Mouse (Mus musculus) myocyte (in vitro differentiated cells): ENCODE measurements around the gene Tnpo2. TPM values are rescaled to one million over a fixed set of nuclear protein-coding genes. Genes with fewer than 3 reads are reported as not detected.

Experiments used
- H3K27me3 ChIP-seq: one replicate; pipeline ENCODE4 v1.6.1; 2011; ENCODE audit not compliant: control insufficient read depth, insufficient read depth, insufficient read length
- H3K36me3 ChIP-seq: one replicate; pipeline ENCODE4 v1.6.1; 2011; ENCODE audit not compliant: control insufficient read depth, insufficient read depth
- H3K4me2 ChIP-seq: one replicate; pipeline ENCODE4 v1.6.1; 2011; ENCODE audit warnings: low read depth, control low read depth
- H3K4me3 ChIP-seq: one replicate; pipeline ENCODE4 v1.5.1; 2011; ENCODE audit warnings: mild to moderate bottlenecking, control low read depth, moderate library complexity
- H3K79me2 ChIP-seq: one replicate; pipeline ENCODE4 v1.6.1; 2011; ENCODE audit not compliant: control insufficient read depth, insufficient read depth
- H3ac ChIP-seq: one replicate; pipeline ENCODE4 v1.6.1; 2011; ENCODE audit not compliant: control insufficient read depth, insufficient read length
- CEBPB ChIP-seq: IDR thresholded peaks from 2 replicates; pipeline ENCODE4 v1.6.1; 2011; ENCODE audit warnings: mild to moderate bottlenecking, moderate library complexity; ENCODE audit not compliant: poor library complexity, insufficient read depth, severe bottlenecking
- E2F4 ChIP-seq: IDR thresholded peaks from one replicate; pipeline ENCODE4 v1.6.1; 2011; ENCODE audit warnings: mild to moderate bottlenecking, control low read depth, moderate library complexity; ENCODE audit not compliant: insufficient read depth
- MAX ChIP-seq: IDR thresholded peaks from one replicate; pipeline ENCODE4 v1.6.1; 2011; ENCODE audit warnings: low read depth, mild to moderate bottlenecking, control low read depth
- MYOD1 ChIP-seq, 3 experiments: IDR thresholded peaks; one replicate each; pipeline ENCODE4 v1.6.1; 2011; ENCODE audit warnings: control low read depth in 2 of 3, low read depth in 2 of 3, mild to moderate bottlenecking in 2 of 3, moderate library complexity in 1 of 3; ENCODE audit not compliant: insufficient read length in 2 of 3, control insufficient read depth in 1 of 3
- MYOG ChIP-seq, 3 experiments: IDR thresholded peaks; one replicate each; pipeline ENCODE4 v1.6.1; 2011; ENCODE audit warnings: control low read depth in 2 of 3, low read depth in 2 of 3, mild to moderate bottlenecking in 2 of 3; ENCODE audit not compliant: insufficient read length in 2 of 3, control insufficient read depth in 1 of 3, insufficient read depth in 1 of 3
- POLR2A ChIP-seq: IDR thresholded peaks from one replicate; pipeline ENCODE4 v1.6.1; 2011; ENCODE audit warnings: low read depth, mild to moderate bottlenecking, control low read depth, moderate library complexity; ENCODE audit not compliant: insufficient read length
- POLR2AphosphoS2 ChIP-seq: IDR thresholded peaks from one replicate; pipeline ENCODE4 v1.6.1; 2011; ENCODE audit warnings: low read depth, control low read depth; ENCODE audit not compliant: insufficient read length
- REST ChIP-seq: IDR thresholded peaks from one replicate; pipeline ENCODE4 v1.6.1; 2011; ENCODE audit warnings: mild to moderate bottlenecking, control low read depth, moderate library complexity; ENCODE audit not compliant: insufficient read depth, insufficient read length
- SRF ChIP-seq: IDR thresholded peaks from one replicate; pipeline ENCODE4 v1.6.1; 2011; ENCODE audit warnings: low read depth; ENCODE audit not compliant: control insufficient read depth, insufficient read length
- TCF12 ChIP-seq: IDR thresholded peaks from one replicate; pipeline ENCODE4 v1.6.1; 2011; ENCODE audit warnings: mild to moderate bottlenecking, control low read depth; ENCODE audit not compliant: poor library complexity, insufficient read depth, severe bottlenecking
- TCF3 ChIP-seq: IDR thresholded peaks from one replicate; pipeline ENCODE4 v1.6.1; 2011; ENCODE audit warnings: low read depth, control low read depth; ENCODE audit not compliant: insufficient read length
- USF1 ChIP-seq: IDR thresholded peaks from one replicate; pipeline ENCODE4 v1.6.1; 2011; ENCODE audit warnings: low read depth, mild to moderate bottlenecking, control low read depth, moderate library complexity
- polyA plus RNA-seq: library from polyadenylated mRNA; unstranded; fragments of >200 nt; fragmentation: generic; extraction: Trizol; gene quantifications from one replicate; pipeline ENCODE4 v1.2.1, GENCODE M21; 2012; ENCODE audit warnings: missing spikeins

The Tnpo2 gene
- polyA plus RNA-seq, 1 experiment: 46.3 TPM

DNA sequence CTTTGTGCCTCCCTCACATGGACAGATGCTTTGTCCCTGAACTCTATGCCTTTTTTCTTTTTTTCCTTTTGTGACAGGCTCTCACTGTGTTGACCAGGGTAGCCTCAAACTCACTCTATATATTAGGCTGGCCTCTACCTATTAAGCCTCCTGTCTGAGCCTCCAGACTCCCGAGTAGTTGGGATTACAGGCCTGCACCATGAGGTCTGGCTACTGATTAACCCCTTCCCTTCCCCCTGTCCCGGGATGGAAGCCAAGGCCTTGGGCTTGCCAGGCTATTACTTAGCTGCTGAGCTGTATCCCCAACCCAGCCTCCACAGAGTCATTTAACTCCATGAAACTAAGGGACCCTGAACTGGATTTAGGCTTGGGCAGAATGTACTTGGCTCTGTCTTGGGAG lies 28.5 kb downstream of the Tnpo2 start:
- no peak overlapping the region for H3K4me3 ChIP-seq
- no peak overlapping the region for H3ac ChIP-seq
- no peaks in the 10 kb centered on the region for H3K79me2 ChIP-seq
- H3K4me2 ChIP-seq: no peak overlapping the region
- no peaks in the 10 kb centered on the region for H3K27me3 ChIP-seq
- H3K36me3 ChIP-seq: no peaks in the 10 kb centered on the region
- no peak for TF ChIP-seq POLR2A
- no peak for TF ChIP-seq E2F4
- TF ChIP-seq USF1: no peak
- TF ChIP-seq MYOG (IDR thresholded peaks at IDR 0.05; ENCODE audit: control insufficient read depth in 1 of 3, insufficient read depth in 1 of 3, insufficient read length in 2 of 3, low read depth in 2 of 3): no peak
- no peak for TF ChIP-seq MYOD1 (IDR thresholded peaks at IDR 0.05; ENCODE audit: control insufficient read depth in 1 of 3, insufficient read length in 2 of 3, low read depth in 2 of 3)
- TF ChIP-seq TCF12: no peak
- no peak for TF ChIP-seq TCF3
- TF ChIP-seq SRF: no peak

DNA sequence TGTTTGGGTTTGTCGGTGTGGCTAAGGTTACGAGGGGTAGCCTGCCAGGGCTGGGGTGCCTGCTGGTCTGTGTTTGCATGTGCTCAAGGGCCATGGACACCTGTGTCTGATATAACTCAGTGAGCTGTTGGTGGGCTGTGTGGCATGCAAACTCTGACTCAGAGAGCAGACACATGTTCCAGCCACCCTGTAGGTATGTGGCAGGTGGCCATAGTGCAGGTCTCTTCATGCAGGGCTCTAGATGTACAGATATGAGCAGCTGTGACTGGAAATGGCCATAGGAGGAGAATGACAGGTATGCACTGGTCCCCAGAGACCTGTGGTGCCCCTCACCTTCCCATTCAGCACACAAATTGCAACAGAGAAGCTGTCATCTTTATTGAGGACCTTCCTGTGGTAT lies 30.4 kb downstream of the Tnpo2 start:
- TF ChIP-seq POLR2AphosphoS2: peak; percentile 26
- no peak for TF ChIP-seq TCF3
- Histone ChIP-seq H3K27me3 (no peaks in the 10 kb centered on the region), H3K4me3 (no peak overlapping the region), H3K79me2 (no peaks in the 10 kb centered on the region), H3K36me3 (no peaks in the 10 kb centered on the region), H3ac (no peak overlapping the region), H3K4me2 (no peak overlapping the region)

DNA sequence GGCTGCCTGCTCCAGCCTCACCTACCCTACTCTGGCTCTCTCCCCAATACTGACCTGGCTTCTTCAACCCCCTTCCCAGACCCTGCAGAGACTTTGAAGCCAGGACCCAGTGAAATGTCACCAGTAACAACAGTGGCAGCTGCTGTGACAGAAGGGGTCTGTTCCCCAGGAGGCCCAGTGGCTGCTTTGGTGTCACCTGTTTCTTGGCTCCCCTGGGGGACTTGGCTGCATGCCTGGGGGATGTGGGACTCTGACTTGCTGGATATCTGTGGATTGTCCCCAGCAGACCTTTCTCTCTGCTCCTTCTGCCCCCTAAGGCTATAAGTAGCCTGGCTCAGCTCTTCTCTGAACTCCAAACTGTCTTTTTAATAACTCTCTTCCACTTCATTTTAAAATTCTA lies 31.3 kb downstream of the Tnpo2 start, which contains the start of gene Gm5741:
Gm5741 (minus strand) TSS at position 1 of the 400 bp plus-strand sequence.
- Histone ChIP-seq H3K27me3 (no peaks in the 10 kb centered on the region), H3ac (no peak within 1 kb of the TSS), H3K4me2 (no peak within 1 kb of the TSS), H3K36me3 (no peaks in the 10 kb centered on the region), H3K79me2 (no peaks in the 10 kb centered on the region), H3K4me3 (no peak within 1 kb of the TSS)
- TF ChIP-seq TCF12 (no peak), TCF3 (no peak), CEBPB (no peak), E2F4 (no peak), POLR2AphosphoS2 (no peak), MYOD1 (IDR thresholded peaks at IDR 0.05; ENCODE audit: control insufficient read depth in 1 of 3, insufficient read length in 2 of 3, low read depth in 2 of 3) (no peak), SRF (no peak), MYOG (IDR thresholded peaks at IDR 0.05; ENCODE audit: control insufficient read depth in 1 of 3, insufficient read depth in 1 of 3, insufficient read length in 2 of 3, low read depth in 2 of 3) (no peak), REST (no peak), MAX (no peak), POLR2A (no peak), USF1 (no peak)

DNA sequence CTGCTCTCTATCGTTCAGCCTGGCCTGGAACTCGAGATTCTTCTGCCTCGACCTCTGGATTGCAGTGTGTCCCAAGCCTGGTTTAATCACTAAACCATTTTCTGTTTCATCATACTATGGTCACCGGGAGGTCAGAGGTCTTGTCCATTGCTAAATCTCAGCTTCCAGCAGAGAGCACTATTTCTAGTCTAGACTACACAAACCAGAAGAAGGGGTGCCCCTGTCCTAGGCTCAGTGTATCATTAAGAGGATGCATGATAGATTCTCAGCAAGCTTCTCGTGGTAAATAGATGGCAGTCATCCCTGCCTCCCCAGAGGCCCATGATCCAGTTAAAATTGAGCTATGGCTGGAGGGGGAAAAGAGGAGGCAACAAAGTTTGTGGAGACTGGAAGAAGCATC lies 34.3 kb downstream of the Tnpo2 start:
- Histone ChIP-seq H3K36me3 (peaks cover 12% of the 10 kb centered on the region), H3K4me3 (peak overlapping the region; percentile 82), H3K27me3 (no peaks in the 10 kb centered on the region), H3ac (peak overlapping the region; percentile 78), H3K79me2 (no peaks in the 10 kb centered on the region), H3K4me2 (peak overlapping the region; percentile 82)
- no peak for TF ChIP-seq TCF3
- TF ChIP-seq E2F4: no peak
- TF ChIP-seq MYOG (IDR thresholded peaks at IDR 0.05; ENCODE audit: control insufficient read depth in 1 of 3, insufficient read depth in 1 of 3, insufficient read length in 2 of 3, low read depth in 2 of 3): no peak
- TF ChIP-seq MYOD1 (IDR thresholded peaks at IDR 0.05; ENCODE audit: control insufficient read depth in 1 of 3, insufficient read length in 2 of 3, low read depth in 2 of 3): no peak
- no peak for TF ChIP-seq MAX
- TF ChIP-seq REST: no peak
- TF ChIP-seq CEBPB: no peak
- TF ChIP-seq SRF: no peak
- TF ChIP-seq POLR2A: no peak
- TF ChIP-seq USF1: no peak
- no peak for TF ChIP-seq TCF12
- no peak for TF ChIP-seq POLR2AphosphoS2

DNA sequence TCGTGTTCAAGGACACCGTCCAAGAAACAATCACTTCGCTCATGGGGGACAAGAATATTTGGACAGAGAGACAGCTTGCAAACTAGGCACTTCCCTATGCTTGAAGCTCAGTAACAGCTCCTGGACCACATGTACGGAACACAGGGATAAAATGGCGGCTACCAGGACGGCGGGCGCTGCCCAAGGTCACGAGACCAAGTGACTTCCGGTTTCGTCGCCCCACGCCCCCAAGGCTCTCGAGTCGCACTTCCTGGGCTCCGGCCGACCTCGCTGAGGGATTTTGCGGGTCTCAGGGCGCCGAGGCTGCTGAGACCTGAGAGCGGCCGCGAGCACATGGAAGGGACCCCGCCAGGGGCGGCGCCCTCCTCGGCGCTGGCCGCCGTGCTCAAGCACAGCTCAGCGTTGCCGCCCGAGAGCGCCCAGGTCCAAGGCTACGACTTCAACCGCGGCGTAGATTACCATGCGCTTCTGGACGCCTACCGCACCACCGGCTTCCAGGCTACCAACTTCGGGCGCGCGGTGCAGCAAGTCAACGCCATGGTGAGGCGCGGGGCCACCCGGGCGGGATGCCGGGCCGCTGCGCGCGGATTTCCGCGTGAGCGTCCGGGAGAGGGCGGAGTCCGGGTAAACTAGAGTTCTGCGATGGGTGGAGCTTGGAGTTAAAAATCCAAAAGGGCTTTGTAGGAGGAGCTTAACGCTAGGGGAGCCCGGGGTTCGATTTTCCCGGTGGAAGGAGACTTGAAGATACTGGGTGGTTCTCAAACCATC lies 35.0 kb downstream of the Tnpo2 start, which contains the start of gene Dhps:
Dhps (plus strand) TSS at position 244 of the 768 bp plus-strand sequence.
- peak within 1 kb of the TSS; percentile 95 for H3K4me2 ChIP-seq
- H3K4me3 ChIP-seq: peak within 1 kb of the TSS; percentile 82
- peak within 1 kb of the TSS; percentile 78 for H3ac ChIP-seq
- H3K27me3 ChIP-seq: no peaks in the 10 kb centered on the region
- TF ChIP-seq POLR2A: peak; percentile 61
- peak; percentile 91 for TF ChIP-seq USF1
- TF ChIP-seq POLR2AphosphoS2: peak; percentile 58
- no peak for TF ChIP-seq MAX
- H3K36me3 ChIP-seq: peaks cover 12% of the 10 kb centered on the region
- H3K79me2 ChIP-seq: no peaks in the 10 kb centered on the region
